Mouse (Mus musculus) thymus, adult 2 months (tissue): ENCODE data around the gene Zswim9.

Experiments used
- CTCF ChIP-seq: fragments of 200-500 bp; IDR thresholded peaks from 2 replicates; pipeline ENCODE4 v1.5.1; 2012; ENCODE audit warnings: mild to moderate bottlenecking, control low read depth, low read length, moderate library complexity, borderline replicate concordance; ENCODE audit not compliant: control insufficient read depth, poor library complexity, insufficient read depth; ENCODE audit errors: extremely low read depth
- POLR2A ChIP-seq: fragments of 200-500 bp; IDR thresholded peaks from 2 replicates; pipeline ENCODE4 v1.6.1; 2012; ENCODE audit warnings: mild to moderate bottlenecking, low read length, control low read depth, moderate library complexity; ENCODE audit not compliant: control insufficient read depth, poor library complexity, insufficient read depth; ENCODE audit errors: extremely low read depth

DNA sequence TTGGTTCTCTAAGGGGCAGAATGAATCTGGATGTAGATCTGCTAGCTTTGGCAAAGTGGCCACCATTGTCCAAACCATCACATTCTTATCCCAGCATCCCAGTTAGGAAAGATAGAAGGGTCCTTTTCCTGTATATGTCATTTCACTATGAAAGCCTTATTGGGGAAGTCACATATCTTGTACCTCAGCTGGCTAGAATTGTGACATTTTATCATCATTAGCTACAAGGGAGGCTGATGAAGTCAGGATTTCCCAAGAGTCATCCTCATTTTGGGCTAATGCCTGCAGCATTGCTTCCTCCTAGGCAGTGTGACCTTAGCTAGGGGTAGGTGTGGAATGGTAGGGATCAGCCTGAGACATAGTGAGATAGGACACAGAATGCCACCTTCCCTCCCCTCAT lies 24.9 kb upstream of the Zswim9 start:
- TF ChIP-seq POLR2A (no peak), CTCF (no peak)
